Mouse (Mus musculus): ENCODE measurements around the gene Rhbg.

DNA sequence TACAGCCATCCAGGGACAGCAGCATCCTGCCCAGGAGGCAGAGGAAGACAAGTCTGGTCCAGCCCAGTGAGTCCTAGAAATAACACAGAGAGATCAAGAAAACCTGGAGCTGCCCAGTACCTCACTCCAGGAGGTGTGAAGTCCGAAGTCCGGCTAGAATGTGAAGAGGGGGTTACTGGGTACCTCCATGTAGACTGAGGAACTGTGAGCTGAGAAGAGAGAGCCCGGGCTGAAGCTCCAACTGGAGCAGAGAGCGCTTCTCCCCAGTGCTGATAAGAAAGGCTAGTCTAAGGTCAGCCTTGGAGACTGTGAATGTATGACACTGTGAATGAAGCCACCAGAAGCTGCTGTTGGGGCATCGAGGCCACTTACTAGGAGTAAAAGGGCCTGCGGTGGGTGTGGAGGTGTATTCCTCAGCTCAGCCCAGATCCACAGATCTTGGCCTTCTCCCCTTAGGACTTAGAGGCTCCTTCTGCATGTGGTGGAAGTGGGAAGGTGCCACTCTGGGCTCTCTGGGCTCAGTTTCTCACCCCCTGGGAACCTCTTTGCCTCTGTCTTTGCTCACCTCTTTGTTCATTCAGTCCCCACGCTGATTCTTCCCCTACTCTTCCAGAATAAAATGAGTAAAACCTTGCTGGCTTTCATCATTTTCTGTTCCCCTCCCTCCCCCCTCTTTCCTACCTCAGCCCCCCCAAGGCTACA lies 50.4 kb downstream of the Rhbg start:
- TF ChIP-seq CTCF (IDR thresholded peaks at IDR 0.05; ENCODE audit: borderline replicate concordance, extremely low read depth, insufficient read depth, insufficient read length) (no peak), POLR2A (IDR thresholded peaks at IDR 0.05; ENCODE audit: borderline replicate concordance, extremely low read depth, insufficient read depth, insufficient read length, poor library complexity, severe bottlenecking) (no peak)
